Mouse (Mus musculus): ENCODE measurements around the gene Olfr1324. TPM values are rescaled to one million over a fixed set of nuclear protein-coding genes. Genes with fewer than 3 reads are reported as not detected.
"Not testable (repeated sequence)": the region's sequence is repeated elsewhere in the genome, so short reads cannot be mapped to it uniquely, and the experiment has no call there.

Olfr1324 gene
- polyA plus RNA-seq (2012; rRNA removed): not detected in 2 replicates

DNA sequence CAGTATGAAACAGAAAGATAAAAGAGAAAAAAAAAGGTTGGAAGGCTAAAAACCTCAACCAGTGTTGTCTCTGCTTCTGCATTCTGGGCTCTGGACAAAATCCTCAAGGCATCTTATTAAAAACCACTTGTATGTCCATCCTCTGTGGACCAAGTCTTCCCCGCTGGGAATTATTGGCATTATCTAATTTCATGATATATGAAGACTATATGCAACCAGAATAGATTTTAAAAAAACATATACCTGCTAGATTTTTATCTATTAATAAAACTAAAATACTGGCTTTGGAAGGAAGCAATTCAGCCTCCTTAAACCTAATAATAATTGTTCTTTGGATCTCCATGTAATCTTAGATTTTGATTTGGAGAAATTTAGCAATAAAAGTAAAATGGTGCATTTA lies at the start of gene Olfr1324:
TSS of gene Olfr1324 (minus strand) at position 101 of the 400 bp plus-strand sequence.
- Histone ChIP-seq H3K4me1 (ENCODE audit: control insufficient read depth, insufficient read depth, low read length) (no peaks in the 10 kb centered on the region), H3K4me3 (ENCODE audit: insufficient read depth, low read length) (no peak within 1 kb of the TSS), H3K27ac (ENCODE audit: insufficient read depth, low read length) (no peak within 1 kb of the TSS)
- TF ChIP-seq POLR2A (IDR thresholded peaks at IDR 0.05; ENCODE audit: extremely low read depth, insufficient read depth, low read length): no peak
- TF ChIP-seq CTCF (IDR thresholded peaks at IDR 0.05; ENCODE audit: extremely low read depth, insufficient read depth, low read length): no peak

- H3K27ac ChIP-seq (ENCODE audit: insufficient read depth, low read length); H3K4me3 ChIP-seq (ENCODE audit: insufficient read depth, low read length); H3K4me1 ChIP-seq (ENCODE audit: control insufficient read depth, insufficient read depth, low read length): not testable (repeated sequence)
These were observed 42.0 kb upstream of the Olfr1324 start for GRCm38 (mm10) chrX:50470341-50470740.

DNA sequence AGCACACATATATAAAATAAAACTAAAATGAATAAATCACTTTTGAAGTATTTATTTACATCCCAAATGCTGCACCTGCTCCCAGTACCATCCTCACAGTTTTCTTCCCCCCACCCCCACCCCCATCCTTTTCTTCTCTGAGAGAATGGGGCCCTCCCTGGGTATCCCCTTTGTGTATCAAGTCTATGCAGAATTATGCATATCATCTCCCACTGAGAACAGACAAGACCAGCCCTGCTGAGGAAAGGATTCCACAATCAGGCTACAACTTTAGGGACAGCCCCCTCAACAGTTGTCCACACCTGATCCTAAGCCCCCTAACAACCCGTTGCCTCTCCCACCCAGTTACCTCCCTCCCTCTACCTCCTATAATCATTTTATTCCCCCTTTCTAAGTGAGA lies 27.8 kb upstream of the Olfr1324 start:
- Histone ChIP-seq H3K27ac (ENCODE audit: insufficient read depth, low read length) (no peak overlapping the region), H3K4me3 (ENCODE audit: insufficient read depth, low read length) (no peak overlapping the region), H3K4me1 (ENCODE audit: control insufficient read depth, insufficient read depth, low read length) (no peaks in the 10 kb centered on the region)
- TF ChIP-seq CTCF (IDR thresholded peaks at IDR 0.05; ENCODE audit: extremely low read depth, insufficient read depth, low read length) (no peak), POLR2A (IDR thresholded peaks at IDR 0.05; ENCODE audit: extremely low read depth, insufficient read depth, low read length) (no peak)

DNA sequence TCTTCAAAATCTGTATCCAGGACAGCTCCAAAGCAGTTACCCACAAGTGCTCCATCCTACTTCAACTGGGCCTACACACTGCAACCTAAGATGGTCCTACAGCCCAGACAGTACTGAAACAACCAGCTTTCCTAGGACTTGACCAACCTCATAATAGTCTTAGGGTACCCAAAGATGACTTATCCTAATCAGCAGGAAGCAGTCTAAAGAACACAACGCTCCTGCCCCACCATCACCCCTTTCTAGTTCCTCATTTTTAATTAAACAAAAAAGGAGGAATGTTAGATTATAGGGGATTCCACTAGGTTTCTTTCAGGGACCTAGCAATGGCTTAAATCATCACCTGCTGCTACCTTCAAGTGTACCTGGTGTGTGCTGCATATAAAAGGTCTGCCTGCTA lies 15.1 kb upstream of the Olfr1324 start:
- TF ChIP-seq POLR2A (IDR thresholded peaks at IDR 0.05; ENCODE audit: extremely low read depth, insufficient read depth, low read length) (no peak), CTCF (IDR thresholded peaks at IDR 0.05; ENCODE audit: extremely low read depth, insufficient read depth, low read length) (no peak)
- Histone ChIP-seq H3K27ac (ENCODE audit: insufficient read depth, low read length) (no peak overlapping the region), H3K4me3 (ENCODE audit: insufficient read depth, low read length) (no peak overlapping the region), H3K4me1 (ENCODE audit: control insufficient read depth, insufficient read depth, low read length) (no peaks in the 10 kb centered on the region)

DNA sequence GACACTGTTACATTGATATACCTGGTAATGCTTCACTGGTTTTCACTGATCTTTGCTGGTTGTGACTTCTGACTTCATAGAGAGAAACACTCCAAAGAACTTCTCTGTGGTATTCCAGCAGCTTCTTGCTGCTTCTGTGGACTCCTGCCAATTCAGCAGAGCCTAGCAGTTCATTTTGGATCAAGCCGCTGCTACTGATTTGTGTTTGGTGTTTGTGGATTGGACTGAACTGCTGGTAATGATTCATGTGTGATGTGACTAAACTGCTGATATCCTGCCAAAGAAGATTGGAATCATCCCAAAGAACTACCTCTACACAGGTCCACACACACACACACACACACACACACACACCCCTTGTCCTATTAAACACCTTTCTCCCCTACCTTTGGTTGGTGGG lies 14.4 kb upstream of the Olfr1324 start:
- no peak overlapping the region for H3K4me3 ChIP-seq (ENCODE audit: insufficient read depth, low read length)
- no peaks in the 10 kb centered on the region for H3K4me1 ChIP-seq (ENCODE audit: control insufficient read depth, insufficient read depth, low read length)
- TF ChIP-seq POLR2A (IDR thresholded peaks at IDR 0.05; ENCODE audit: extremely low read depth, insufficient read depth, low read length) (no peak), CTCF (IDR thresholded peaks at IDR 0.05; ENCODE audit: extremely low read depth, insufficient read depth, low read length) (no peak)
- H3K27ac ChIP-seq (ENCODE audit: insufficient read depth, low read length): no peak overlapping the region

DNA sequence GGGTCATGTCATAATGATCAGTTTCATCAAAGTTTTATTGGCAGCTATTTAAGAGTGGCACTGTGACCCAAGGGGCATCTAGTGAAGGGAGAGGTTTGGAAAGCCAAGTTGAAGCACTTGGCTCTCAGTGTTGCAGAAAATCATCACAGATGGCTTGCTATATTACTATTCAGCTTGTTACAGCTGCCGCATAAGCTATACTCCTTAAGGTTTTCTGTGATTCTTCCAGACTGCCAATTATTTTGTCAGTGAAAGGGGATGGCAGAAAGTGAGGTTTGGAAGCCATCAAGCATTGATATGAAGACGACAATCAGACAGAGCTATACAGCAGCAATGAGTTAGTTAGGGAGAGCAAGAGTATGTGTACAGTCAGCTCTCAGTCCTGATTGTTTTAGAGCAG lies 4.2 kb upstream of the Olfr1324 start:
- no peak overlapping the region for H3K27ac ChIP-seq (ENCODE audit: insufficient read depth, low read length)
- no peaks in the 10 kb centered on the region for H3K4me1 ChIP-seq (ENCODE audit: control insufficient read depth, insufficient read depth, low read length)
- no peak for TF ChIP-seq CTCF (IDR thresholded peaks at IDR 0.05; ENCODE audit: extremely low read depth, insufficient read depth, low read length)
- H3K4me3 ChIP-seq (ENCODE audit: insufficient read depth, low read length): no peak overlapping the region

- Histone ChIP-seq H3K27ac (ENCODE audit: insufficient read depth, low read length) (no peak overlapping the region), H3K4me1 (ENCODE audit: control insufficient read depth, insufficient read depth, low read length) (no peaks in the 10 kb centered on the region), H3K4me3 (ENCODE audit: insufficient read depth, low read length) (no peak overlapping the region)
- TF ChIP-seq POLR2A (IDR thresholded peaks at IDR 0.05; ENCODE audit: extremely low read depth, insufficient read depth, low read length) (no peak), CTCF (IDR thresholded peaks at IDR 0.05; ENCODE audit: extremely low read depth, insufficient read depth, low read length) (no peak)
These were observed 478 bp downstream of the Olfr1324 start for GRCm38 (mm10) chrX:50427712-50428328.

DNA sequence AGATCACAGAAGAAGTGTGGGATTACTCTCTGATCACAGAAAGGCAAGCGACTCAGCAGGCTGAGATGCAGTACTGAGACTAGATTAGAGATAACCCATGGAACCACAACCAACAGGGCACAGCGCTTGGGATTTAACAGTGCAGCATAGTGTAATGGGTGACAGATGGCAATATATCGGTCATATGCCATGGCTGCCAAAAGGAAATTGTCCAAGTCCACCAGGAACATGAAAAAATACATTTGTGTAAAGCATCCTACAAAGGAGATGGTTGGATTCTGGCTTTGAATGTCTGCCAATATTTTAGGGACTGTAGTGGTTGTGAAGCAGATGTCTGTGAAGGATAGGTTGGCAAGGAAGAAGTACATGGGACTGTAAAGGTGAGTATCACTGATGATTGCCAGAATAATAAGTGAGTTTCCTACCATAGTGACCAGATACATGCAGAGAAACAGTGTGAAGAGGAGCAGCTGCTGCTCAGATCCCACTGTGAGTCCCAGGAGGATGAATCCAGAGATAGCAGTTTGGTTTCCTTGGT lies 2.3 kb downstream of the Olfr1324 start:
- TF ChIP-seq POLR2A (IDR thresholded peaks at IDR 0.05; ENCODE audit: extremely low read depth, insufficient read depth, low read length): no peak
- no peak for TF ChIP-seq CTCF (IDR thresholded peaks at IDR 0.05; ENCODE audit: extremely low read depth, insufficient read depth, low read length)
- H3K4me3 ChIP-seq (ENCODE audit: insufficient read depth, low read length): no peak overlapping the region
- H3K27ac ChIP-seq (ENCODE audit: insufficient read depth, low read length): no peak overlapping the region
- no peaks in the 10 kb centered on the region for H3K4me1 ChIP-seq (ENCODE audit: control insufficient read depth, insufficient read depth, low read length)

- H3K4me1 ChIP-seq (ENCODE audit: control insufficient read depth, insufficient read depth, low read length); H3K27ac ChIP-seq (ENCODE audit: insufficient read depth, low read length); H3K4me3 ChIP-seq (ENCODE audit: insufficient read depth, low read length): not testable (repeated sequence)
These were observed 17.9 kb downstream of the Olfr1324 start for GRCm38 (mm10) chrX:50410361-50410760.

- not testable (repeated sequence) for H3K4me1 ChIP-seq (ENCODE audit: control insufficient read depth, insufficient read depth, low read length); H3K27ac ChIP-seq (ENCODE audit: insufficient read depth, low read length); H3K4me3 ChIP-seq (ENCODE audit: insufficient read depth, low read length)
These were observed 37.7 kb downstream of the Olfr1324 start for GRCm38 (mm10) chrX:50390616-50391015.

DNA sequence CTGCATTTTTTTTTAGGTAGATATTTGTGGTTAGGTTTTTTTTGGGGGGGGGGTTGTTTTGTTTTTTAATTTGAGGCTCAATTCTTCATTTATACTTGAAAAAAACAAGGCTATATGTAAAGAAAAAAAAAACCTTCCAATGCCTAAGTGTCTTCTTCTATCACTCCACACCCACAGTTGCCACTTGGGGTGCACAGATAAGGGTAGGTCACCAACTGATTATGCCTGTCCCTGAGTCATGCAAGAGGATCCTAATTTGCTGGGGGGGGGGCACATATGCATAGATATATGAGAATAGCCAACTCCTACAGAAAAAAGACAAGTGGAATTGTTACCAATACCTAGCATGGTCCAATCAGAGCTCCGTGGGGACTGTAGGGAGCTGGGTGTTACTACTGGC lies 53.3 kb downstream of the Olfr1324 start:
- H3K4me1 ChIP-seq (ENCODE audit: control insufficient read depth, insufficient read depth, low read length): no peaks in the 10 kb centered on the region
- no peak overlapping the region for H3K4me3 ChIP-seq (ENCODE audit: insufficient read depth, low read length)
- TF ChIP-seq POLR2A (IDR thresholded peaks at IDR 0.05; ENCODE audit: extremely low read depth, insufficient read depth, low read length): no peak
- TF ChIP-seq CTCF (IDR thresholded peaks at IDR 0.05; ENCODE audit: extremely low read depth, insufficient read depth, low read length): no peak
- H3K27ac ChIP-seq (ENCODE audit: insufficient read depth, low read length): no peak overlapping the region

Data from cortical plate, adult 2 months (tissue).